8 mouse cellular contexts compared by ENCODE assay signal in genomic region chr12:28675121-28675924, GRCm38 (mm10). TPM values are rescaled to one million over a fixed set of nuclear protein-coding genes. Genes with fewer than 3 reads are reported as not detected.
DNase-seq lines count a peak whose midpoint lies in the region; ATAC-seq and TF ChIP-seq lines count a peak whose summit lies in the region.

Gene Adi1, plus strand, starts transcription at chr12:28675231.

- no peak for TF ChIP-seq CTCF in cortical plate, adult 2 months (IDR thresholded peaks at IDR 0.05; ENCODE audit: extremely low read depth, insufficient read depth, low read length)

- peaks cover 4% of the 10 kb centered on the region for H3K4me1 ChIP-seq in cortical plate, adult 2 months (ENCODE audit: control insufficient read depth, insufficient read depth, low read length)

- DNase-seq in gastrocnemius, postnatal 10 days, result peak; percentile 74
- DNase-seq in induced T-regulatory cell, adult 2 months (ENCODE audit: low read depth), result peak; percentile 88
- peak; percentile 74 to 88 for DNase-seq in left cerebral cortex, adult 9 months (ENCODE audit: low spot score in 2 of 2)
- peak; percentile 87 for DNase-seq in right cerebral cortex, postnatal 25 days
- DNase-seq in urinary bladder, postnatal 4 days (ENCODE audit: low spot score in 2 of 2), result peak; percentile 79 to 82

- H3K27ac ChIP-seq in cortical plate, adult 2 months (ENCODE audit: insufficient read depth, low read length), result peak within 1 kb of the TSS; percentile 85

- ATAC-seq in activated CD4-positive, CD25-positive, alpha-beta regulatory T cell, adult 4 months, result peak; percentile 84
- ATAC-seq in megakaryocyte progenitor cell, adult 5-6 weeks (replicated peaks; ENCODE audit: poor library complexity), result peak; percentile 89

- peak; percentile 63 for TF ChIP-seq POLR2A in cortical plate, adult 2 months (IDR thresholded peaks at IDR 0.05; ENCODE audit: extremely low read depth, insufficient read depth, low read length)

- H3K4me3 ChIP-seq in cortical plate, adult 2 months (ENCODE audit: insufficient read depth, low read length), result peak within 1 kb of the TSS; percentile 67

RNA-seq across cellular contexts. Expression of gene Adi1, which starts in this region (rescaled TPM):
- 10 to 100 TPM; 34.9 to 47.6 TPM for polyA plus RNA-seq in activated CD4-positive, CD25-positive, alpha-beta regulatory T cell, adult 4 months (2017; shearing (Covaris generic))
- polyA plus RNA-seq in cortical plate, adult 2 months (2012; rRNA removed), result 40.7 and 41.7 TPM in 2 replicates
- total RNA-seq in gastrocnemius, postnatal 10 days (2021), result 10 to 100 TPM; 24.2 to 28.6 TPM
- total RNA-seq in megakaryocyte progenitor cell, adult 5-6 weeks (2015), result 125 and 137 TPM in 2 replicates
- total RNA-seq in megakaryocyte progenitor cell, adult 5-6 weeks (2017), result 26.7 and 32.3 TPM in 2 replicates

Comparison
In these comparisons a context has a peak if more than half of its experiments do, and no peak if none do; other contexts are left out.
1. Peak in every context shown above with its lines: DNase-seq, ATAC-seq, H3K4me3 ChIP-seq and H3K27ac ChIP-seq.